Mouse (Mus musculus): ENCODE measurements around the gene Abcb1b. TPM values are rescaled to one million over a fixed set of nuclear protein-coding genes. Genes with fewer than 3 reads are reported as not detected.
"Not testable (repeated sequence)": the region's sequence is repeated elsewhere in the genome, so short reads cannot be mapped to it uniquely, and the experiment has no call there.

The Abcb1b gene
- total RNA-seq (2021), result 1 to 10 TPM; 1.0 TPM

GRCm38 (mm10) chr5:8797987-8798751, at the start of gene Abcb1b:
Gene Abcb1b, plus strand, starts transcription at chr5:8798147.
- DNase-seq, result peak; percentile 47

DNA sequence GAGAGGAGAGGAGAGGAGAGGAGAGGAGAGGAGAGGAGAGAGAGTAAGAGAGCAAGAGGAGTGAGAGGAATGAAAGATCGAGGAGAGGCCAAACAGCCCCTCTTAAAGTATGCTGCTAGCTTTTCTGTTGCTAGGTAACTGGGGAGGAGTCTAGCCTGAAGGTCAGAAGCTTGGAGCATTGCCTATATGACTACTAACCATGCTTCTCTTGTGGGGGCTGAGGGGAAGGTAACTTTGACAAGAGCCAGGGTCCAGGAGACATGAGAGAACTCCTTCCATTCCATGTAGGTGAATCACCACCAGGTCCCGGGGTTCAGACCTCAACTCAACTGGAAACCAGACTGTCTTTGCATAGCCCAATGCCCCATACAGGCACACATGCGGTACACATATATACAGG, 25.1 kb upstream of the Abcb1b start:
- no peak for DNase-seq

DNA sequence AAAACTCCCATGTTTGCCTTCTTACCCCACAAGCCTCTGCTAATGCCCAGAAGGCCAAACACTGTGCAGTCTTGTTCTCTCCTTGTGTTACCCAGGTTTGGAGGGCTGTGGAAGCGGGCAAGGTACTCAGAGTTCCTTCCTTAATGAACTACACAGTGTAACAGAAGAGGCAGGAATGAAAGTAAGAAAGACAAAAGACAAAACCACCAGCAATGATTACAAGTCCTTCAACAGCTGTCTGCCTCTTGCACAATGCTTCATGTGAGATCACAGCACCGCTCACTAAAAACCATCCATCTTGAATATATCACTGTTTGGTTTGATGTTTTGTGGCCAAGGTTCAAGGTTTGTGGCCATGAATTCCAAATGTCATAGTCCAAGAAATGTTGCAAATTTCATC, 19.6 kb upstream of the Abcb1b start:
- DNase-seq, result no peak

DNA sequence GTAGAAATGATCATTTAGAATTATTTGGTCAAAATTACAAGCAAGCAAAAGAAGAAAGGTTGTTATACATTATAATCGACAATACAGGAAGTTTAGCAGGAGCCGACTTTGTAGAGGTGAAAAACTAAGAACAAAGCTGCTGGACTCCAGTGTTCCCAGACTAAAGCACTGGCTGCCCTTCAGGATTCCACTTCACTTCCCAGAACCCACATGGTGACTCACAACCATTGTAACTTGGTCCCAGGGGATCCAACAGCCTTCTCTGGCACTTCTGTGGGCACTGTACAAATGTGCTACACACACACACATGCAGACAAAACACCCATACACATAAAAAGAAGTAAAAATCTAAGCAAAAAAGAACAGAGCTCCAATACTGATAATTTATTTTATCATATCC, 19.2 kb upstream of the Abcb1b start:
- no peak for DNase-seq

DNA sequence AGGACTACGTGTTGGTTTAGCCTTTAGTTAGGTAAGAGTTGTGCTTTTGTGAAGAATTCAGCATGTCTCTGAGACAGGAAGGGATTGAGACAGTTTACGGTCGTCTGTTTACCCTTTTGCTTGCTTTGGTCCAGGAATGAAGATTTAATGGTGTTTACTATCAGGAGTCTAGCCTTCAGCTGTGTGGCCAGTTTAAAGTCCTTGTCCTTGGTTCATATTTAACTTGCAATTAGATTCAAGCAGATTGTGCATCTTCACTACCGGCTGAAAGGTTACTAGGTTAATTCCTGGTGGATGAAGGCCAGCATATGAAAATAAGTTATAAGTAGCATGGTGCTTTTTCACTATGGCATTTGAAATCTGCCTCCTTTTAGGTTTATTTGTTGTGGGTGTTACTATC, 5.7 kb upstream of the Abcb1b start:
- DNase-seq, result no peak

GRCm38 (mm10) chr5:8798752-8799115, 787 bp downstream of the Abcb1b start:
- DNase-seq, result no peak

- no peak for DNase-seq
Observed at GRCm38 (mm10) chr5:8805742-8806141, 7.8 kb downstream of the Abcb1b start.

DNA sequence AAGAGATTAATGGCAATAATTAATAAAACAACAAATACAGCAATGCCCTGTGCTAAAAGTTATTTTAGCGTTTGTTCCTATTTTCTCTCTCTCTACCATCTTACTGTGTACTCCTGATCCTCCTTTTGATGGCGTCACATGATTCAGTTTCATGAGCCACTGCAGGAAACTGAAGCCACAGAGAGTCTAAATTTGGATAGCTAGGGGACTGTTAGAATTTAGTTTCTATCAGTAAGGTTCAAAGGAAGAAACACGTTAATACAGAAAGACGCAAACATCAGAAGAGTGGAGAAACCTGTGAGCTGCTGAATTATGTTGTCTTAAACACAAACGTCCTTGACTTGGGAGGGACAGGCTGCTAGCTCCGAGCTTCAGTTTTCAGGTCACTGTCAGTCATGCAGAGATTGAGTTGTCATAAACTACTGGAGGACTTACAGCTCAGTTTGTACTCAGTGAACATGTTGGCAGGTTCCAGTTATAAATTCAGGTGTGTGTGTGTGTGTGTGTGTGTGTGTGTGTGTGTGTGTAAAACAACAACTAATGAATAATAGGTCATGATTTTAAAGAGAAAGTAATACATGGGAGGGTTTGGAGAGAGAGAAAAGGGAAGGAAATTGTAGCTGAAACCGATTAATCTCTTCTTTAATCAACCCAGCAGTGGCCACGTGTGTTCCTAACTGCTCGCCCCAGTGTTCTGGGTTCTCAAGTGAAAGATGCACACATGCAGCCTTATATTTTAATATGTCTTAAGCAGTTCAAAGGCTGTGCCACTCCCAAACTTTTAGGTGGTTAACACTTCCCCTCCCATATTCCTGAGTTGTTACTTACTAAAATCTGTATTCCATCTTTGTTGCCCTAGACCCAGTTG, 9.4 kb downstream of the Abcb1b start:
- DNase-seq, result no peak

GRCm38 (mm10) chr5:8813872-8814271, 15.9 kb downstream of the Abcb1b start:
- DNase-seq, result no peak

- no peak for DNase-seq
Observed at GRCm38 (mm10) chr5:8819635-8820591, 22.0 kb downstream of the Abcb1b start.

DNA sequence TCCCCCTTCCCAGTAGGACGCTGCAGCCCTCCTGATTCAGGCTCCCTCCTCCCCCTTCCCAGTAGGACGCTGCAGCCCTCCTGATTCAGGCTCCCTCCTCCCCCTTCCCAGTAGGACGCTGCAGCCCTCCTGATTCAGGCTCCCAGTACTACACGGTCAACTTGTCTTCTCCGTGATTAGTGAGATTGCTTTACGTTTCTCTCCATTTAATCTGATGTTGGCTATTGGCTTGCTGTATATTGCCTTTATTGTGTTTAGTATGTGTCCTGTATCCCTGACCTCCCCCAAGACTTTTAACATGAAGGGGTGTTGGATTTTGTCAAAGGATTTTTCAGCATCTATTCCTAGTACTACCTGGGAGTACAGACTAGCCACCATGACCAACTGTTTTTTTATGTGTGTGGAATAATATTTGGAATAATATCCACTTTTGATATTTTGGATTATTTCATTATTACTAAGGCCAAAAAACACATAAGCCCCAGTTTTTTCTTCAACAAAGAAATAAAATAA, 22.7 kb downstream of the Abcb1b start:
- not testable (repeated sequence) for DNase-seq

GRCm38 (mm10) chr5:8838661-8839438, 40.9 kb downstream of the Abcb1b start:
- DNase-seq, result no peak

GRCm38 (mm10) chr5:8839651-8840050, 41.7 kb downstream of the Abcb1b start:
- DNase-seq, result no peak

GRCm38 (mm10) chr5:8840887-8841286, 42.9 kb downstream of the Abcb1b start:
- DNase-seq, result peak; percentile 68

GRCm38 (mm10) chr5:8842815-8843214, 44.9 kb downstream of the Abcb1b start:
- DNase-seq, result no peak

DNA sequence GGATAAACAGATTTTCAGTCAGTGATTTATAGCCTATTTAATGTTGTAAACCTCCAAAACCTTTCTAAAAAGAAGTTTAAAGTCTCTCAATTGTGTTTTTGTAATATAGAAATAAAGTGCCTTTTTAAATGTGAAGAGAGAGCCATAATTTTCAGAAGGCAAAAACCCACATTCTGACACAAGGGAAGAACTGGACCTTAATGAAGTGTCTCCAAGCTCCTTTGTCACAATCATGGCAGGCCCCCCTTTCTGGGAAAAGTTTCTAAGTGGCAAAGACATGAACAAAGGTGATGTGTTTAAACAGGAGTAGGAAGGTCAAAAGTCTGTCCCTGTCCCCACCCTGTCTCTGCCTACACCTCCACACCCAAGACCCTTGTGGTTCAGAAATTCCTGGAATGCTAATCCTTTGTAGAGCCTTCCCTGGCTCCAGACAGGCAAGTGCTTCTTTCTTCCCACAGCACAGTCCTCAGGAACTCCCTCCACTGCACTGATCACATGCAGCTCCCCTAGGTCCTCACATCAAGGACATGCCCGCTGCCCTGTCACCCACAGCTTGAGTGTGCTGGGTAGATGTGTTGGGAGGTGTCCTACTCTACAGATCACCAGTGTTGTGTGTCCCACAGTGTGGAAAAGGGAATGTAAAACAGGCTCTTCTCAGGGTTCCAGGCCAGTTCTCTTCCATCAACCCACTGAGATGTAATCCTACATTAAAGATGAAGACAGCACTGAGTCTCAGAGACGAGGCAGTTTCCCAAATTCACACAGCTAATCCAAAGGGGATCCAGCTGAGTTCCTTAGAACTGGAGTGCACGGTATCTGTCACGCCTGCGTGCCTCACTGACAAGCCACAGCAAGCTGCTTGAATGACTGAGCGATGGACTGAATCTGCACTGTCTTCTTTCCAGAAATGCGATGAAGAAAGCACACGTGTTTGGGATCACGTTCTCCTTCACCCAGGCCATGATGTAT, 50.9 kb downstream of the Abcb1b start:
- not testable (repeated sequence) for DNase-seq

DNA sequence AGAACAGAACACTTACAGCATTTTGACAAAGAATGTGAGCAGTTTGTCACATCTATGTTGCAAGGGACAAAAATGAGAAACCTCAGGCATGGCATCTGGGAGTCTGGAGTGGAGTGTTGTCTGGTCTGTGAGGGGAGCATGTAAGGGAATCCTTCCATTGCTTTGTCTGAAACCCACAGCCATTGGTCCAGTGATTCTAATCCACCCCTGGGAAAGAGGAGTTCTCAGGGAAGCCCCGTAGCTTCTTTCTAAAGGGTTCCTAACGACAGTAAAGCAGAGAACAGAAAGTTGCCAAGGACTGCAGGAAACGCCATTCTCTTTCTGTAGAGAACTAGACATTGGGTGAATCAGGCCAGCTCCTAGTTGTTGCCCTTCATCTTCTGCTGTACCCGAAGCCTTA, 52.9 kb downstream of the Abcb1b start:
- DNase-seq, result no peak

DNA sequence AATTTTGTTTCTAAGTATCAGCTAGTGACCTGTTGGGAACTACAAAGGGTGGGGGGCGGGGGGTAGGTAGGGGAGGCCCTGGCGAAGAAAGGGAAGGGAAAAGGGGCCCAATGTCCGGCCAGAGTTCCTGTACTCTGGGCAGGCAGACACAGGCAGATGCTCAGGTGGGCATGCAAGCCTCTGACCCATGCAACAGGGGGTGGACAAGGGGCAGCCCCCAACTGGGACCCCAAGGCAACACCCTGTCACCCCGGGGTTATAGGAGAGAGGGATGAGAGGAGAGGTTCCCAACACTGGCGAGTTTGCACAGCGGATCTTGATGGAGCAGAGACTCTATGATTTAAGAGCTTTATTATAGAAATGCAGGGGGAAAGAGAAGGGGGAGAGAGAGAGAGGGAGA, 59.3 kb downstream of the Abcb1b start:
- no peak for DNase-seq

- DNase-seq, result no peak
Observed at GRCm38 (mm10) chr5:8861811-8862210, 63.9 kb downstream of the Abcb1b start.
